Mouse (Mus musculus) mesoderm, embryonic 11.5 days (tissue): ENCODE measurements around the gene Zfp91.

Experiments
- DNase-seq: peaks from one replicate; pipeline ENCODE4 v3.0.0-alpha.2; 2012; ENCODE audit warnings: low read depth, low spot score

The Zfp91 gene

GRCm38 (mm10) chr19:12795511-12796327 is at the start of gene Zfp91, which contains the start of gene Lpxn:
Gene Zfp91 (minus strand): TSS chr19:12796126.
Gene Lpxn (plus strand): TSS chr19:12796193.
- DNase-seq, result peak; percentile 99

DNA sequence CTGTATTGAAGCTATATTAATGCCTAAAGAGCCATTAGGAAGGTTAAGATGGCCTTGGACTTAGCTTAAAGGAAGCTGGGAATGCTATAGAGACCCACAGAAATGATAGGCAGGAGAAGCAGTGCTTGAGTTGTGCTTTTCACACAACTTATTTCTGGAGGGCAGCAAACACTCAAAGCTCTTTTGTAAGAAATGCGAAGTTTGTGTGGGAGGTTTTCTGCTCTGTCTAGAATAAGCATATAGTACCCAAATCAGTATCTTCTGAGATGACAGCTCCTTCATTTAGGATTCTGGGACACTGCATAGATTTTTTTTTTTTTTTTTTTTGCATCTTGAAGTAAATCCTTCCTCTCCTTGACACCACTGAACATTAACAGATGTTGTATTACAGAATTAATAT is 42.6 kb upstream of the Zfp91 start:
- DNase-seq, result no peak

- no peak for DNase-seq
Measured at GRCm38 (mm10) chr19:12833625-12834024, 37.7 kb upstream of the Zfp91 start.

GRCm38 (mm10) chr19:12831559-12831958 is 35.6 kb upstream of the Zfp91 start:
- no peak for DNase-seq

DNA sequence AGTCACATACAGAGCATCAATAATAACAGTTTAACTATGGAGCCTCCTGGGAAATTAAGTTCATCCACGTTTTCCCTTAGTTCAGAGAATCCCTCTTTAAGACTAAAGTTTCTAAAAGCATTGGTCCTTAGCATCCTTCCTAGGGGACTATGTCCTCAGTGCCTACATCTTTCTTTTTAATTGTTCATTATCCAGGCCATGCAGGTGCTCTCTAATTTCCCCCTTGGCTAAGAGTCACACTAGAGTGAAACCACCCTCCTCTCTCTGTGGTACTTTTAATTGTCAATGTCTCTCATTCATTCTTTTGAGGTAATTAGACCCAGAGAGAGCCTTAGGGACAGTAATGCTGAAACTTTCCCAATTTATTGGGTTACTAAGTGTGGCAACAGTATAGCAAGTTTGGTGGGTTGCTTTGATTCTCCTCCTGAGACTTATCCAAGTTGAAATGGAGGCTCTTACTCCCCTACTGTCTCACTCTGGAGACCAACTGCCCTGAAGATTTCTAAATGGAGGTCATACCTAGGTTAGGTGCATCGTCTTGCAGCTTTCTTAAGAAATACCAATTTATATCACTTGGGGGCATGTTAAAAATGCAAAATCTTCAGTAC is 35.0 kb upstream of the Zfp91 start:
- DNase-seq, result no peak

GRCm38 (mm10) chr19:12824549-12824948 is 28.6 kb upstream of the Zfp91 start:
- no peak for DNase-seq

GRCm38 (mm10) chr19:12820383-12820782 is 24.5 kb upstream of the Zfp91 start:
- DNase-seq, result peak; percentile 35

DNA sequence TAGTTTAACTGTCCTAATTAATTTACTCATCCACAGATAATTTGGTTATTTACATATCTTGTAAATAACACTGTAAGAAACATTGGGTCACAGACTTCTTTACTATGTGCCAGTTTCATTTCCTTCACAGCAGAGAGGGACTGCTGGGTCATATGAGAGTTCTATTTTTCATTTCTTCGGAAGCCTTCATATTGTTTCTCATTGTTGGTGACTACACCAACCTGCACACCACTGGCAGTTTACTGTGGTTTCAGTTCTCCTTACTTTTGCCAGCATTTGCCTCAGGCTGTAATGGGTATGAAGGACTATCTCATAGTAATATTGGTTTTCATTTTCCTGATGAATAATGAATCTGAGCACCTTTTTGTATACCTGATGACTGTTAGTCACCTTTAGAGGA is 22.6 kb upstream of the Zfp91 start:
- no peak for DNase-seq

- no peak for DNase-seq
Measured at GRCm38 (mm10) chr19:12813883-12814282, 18.0 kb upstream of the Zfp91 start.

- DNase-seq, result no peak
Measured at GRCm38 (mm10) chr19:12812644-12813364, 16.9 kb upstream of the Zfp91 start.

DNA sequence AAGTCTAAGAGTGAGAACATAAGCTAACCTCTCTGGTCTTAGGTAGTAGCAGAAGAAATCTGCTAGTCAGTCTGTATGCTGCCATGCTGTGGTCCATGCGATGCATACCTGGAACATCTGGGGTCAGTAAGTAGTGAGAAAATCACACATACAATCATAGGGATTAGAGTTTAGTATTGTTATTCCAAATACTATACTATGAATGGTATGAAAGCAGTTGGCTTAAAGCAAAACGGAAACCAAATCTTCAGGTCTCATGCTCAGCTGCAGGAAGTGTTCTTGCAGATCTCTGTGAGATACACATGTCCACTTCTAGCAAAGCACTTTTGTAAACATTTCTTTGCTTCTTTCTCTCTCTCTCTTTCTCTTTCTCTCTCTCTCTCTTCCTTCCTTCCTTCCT is 10.3 kb upstream of the Zfp91 start:
- no peak for DNase-seq

- DNase-seq, result no peak
Measured at GRCm38 (mm10) chr19:12805730-12806129, 9.8 kb upstream of the Zfp91 start.

- DNase-seq, result no peak
Measured at GRCm38 (mm10) chr19:12804237-12804636, 8.3 kb upstream of the Zfp91 start.

GRCm38 (mm10) chr19:12802830-12803229 is 6.9 kb upstream of the Zfp91 start:
- no peak for DNase-seq

DNA sequence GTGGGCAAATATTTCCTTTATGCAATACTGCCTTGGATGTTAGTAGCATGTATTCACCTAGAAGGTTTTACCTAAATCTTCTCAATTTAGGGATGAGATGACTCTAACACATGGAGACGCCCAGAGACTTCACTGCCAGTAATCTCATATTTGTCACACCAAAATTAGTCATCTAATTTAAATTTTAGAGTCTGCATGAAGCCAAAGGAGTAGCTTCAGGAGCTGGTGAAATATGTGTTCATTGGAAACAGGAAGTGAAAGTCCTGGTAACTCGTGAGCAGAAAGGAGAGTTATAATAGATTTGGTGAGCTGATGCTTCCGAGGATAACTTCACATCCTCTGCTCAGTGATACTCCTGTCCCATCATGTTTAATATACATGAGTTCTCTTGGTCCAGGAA is 5.1 kb upstream of the Zfp91 start:
- DNase-seq, result no peak

- no peak for DNase-seq
Measured at GRCm38 (mm10) chr19:12800621-12801020, 4.7 kb upstream of the Zfp91 start.

- no peak for DNase-seq
Measured at GRCm38 (mm10) chr19:12799081-12799480, 3.2 kb upstream of the Zfp91 start.

GRCm38 (mm10) chr19:12798404-12798803 is 2.5 kb upstream of the Zfp91 start:
- no peak for DNase-seq

DNA sequence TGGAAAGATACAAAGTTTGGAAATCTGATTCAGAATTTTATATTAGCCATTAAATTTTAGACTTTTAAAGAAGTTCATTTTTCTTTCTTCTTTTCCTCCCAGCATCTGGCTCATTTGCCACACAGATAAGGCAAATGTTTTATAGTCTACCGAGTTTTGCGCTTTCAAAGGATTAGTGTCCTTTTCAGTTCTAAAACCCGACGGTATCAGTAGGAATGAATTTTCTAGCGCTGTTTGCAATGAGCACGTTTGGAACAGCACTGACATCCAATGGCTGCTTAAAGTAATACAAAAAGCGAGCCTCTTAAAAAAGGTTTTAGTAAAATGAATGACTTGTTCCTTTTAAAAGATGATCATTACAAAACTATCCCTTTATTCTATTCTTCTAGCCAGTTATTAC is 1.1 kb upstream of the Zfp91 start:
- peak; percentile 3 for DNase-seq

GRCm38 (mm10) chr19:12796328-12796931 is 504 bp upstream of the Zfp91 start:
- DNase-seq, result peak; percentile 62

- no peak for DNase-seq
Measured at GRCm38 (mm10) chr19:12795110-12795509, 816 bp downstream of the Zfp91 start.
